Mouse (Mus musculus) heart, postnatal 14 days (tissue): ENCODE results near the gene Ei24. TPM values are rescaled to one million over a fixed set of nuclear protein-coding genes. Genes with fewer than 3 reads are reported as not detected.

Experiments
- DNase-seq, 2 experiments: peaks; one replicate each; pipeline ENCODE4 v3.0.0; 2021 to 2022
- intact Hi-C: fragments of 180-260 bp; cut with DNase I; formaldehyde crosslinking; loops from one replicate; pipeline ENCODE4 v1.15.1; 2025
- total RNA-seq, 2 experiments: library from RNA; stranded (reverse); gene quantifications; 2 replicates each; pipeline ENCODE4 v1.2.3; 2021

The Ei24 gene
- total RNA-seq, 2 experiments from 2014 or later = 96.3 to 96.4 TPM

DNA sequence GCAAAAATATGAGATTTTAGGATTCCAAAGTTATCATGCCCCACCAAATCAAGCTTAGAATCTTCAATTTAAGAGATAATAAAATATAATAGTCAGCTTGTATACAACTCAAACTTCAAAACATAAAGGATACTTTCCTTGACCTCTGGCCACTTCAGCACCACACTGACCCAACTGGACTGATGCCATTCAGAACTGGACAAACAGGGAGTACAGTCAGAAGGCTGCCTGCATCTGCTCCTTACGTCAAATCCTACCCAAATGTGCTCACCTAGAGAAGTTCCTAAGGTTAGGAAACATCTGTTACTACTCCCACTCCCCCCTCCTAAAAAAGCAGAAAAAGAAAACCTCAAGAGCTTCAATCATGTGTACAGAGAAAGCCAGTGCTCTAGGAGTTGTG is 1.6 kb downstream of the Ei24 start:
- intact Hi-C loops = loop anchor here (5.0 kb wide), 1 partner anchor 82 kb away; no protein-coding TSS in a partner anchor
- peak in 1 of 2 experiments; percentile 2 for DNase-seq

DNA sequence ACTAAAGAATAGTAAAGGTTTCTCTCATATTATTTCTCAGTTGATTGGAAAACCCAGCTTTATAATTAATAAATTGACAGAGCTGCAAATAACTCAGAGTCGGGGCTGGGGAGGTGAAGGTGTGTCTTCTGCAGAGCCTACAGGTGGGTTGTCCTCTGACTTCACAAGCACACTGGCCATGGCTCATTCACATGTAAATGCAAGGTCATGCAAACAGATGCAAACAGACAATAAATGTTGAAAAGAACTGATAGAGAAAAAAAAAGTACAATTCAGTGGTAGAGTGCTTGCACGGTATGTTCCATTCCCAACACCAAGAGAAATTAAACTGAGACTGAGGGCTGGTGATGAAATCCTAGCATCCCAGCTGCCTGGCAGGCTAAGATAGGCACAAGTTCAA is 2.7 kb downstream of the Ei24 start:
- DNase-seq = no peak
- intact Hi-C loops = no loop called here

DNA sequence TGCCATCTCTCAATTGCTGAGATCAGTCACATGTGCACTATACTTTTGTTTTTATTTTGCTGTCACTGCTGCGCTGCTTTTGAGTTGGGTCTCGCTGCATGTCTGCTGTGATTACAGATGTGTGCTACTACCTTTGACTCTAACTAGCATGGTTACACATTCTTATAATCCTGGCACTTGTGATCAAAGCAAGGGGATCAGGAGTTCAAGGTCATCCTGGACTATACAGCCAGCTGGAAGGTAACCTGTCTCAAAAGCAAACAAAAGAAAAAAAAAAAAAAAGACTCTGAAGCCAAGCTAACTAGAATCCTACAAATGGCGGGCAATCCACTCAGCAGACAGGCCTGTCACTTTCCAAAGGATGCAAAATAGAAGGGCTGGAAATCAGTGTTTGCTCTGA is 5.0 kb downstream of the Ei24 start:
- no peak for DNase-seq
- intact Hi-C loops = no loop called here

DNA sequence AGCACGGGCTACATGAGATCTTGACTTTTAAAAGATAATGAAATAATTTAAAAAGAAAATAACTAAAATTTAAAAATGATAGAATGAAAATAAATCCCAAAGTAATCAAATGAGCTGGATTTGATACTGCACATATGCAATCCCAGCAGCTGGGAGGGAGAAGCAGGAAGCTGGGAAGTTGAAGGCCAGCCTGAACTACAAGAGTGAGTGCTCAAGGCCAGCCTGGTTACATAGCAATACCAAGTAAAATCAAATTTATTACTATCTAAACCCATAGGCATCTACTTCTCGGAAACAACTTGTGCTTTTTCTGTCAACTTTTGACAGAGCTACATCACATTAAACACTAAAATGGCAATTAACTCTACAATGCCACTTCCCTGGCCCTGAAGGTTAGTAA is 13.3 kb downstream of the Ei24 start:
- intact Hi-C loops = no loop called here
- no peak for DNase-seq

DNA sequence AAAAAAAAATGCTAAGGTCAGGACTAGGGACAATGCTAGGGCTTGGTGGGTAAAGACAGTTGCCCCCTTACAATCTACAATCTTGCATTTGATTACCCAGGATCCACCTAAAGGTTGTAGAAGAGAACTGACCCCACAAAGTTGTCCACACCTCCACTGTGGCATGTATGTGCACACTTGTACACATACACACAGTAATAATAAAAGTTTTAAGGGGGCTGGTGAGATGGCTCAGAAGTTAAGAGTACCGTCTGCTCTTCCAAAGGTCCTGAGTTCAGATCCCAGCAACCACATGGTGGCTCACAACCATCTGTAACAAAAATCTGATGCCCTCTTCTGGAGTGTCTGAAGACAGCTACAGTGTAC is 28.2 kb downstream of the Ei24 start:
- DNase-seq = no peak
- intact Hi-C loops = loop anchor here (5.0 kb wide), 1 partner anchor 42 kb away; the partner anchor contains the start of gene Chek1

DNA sequence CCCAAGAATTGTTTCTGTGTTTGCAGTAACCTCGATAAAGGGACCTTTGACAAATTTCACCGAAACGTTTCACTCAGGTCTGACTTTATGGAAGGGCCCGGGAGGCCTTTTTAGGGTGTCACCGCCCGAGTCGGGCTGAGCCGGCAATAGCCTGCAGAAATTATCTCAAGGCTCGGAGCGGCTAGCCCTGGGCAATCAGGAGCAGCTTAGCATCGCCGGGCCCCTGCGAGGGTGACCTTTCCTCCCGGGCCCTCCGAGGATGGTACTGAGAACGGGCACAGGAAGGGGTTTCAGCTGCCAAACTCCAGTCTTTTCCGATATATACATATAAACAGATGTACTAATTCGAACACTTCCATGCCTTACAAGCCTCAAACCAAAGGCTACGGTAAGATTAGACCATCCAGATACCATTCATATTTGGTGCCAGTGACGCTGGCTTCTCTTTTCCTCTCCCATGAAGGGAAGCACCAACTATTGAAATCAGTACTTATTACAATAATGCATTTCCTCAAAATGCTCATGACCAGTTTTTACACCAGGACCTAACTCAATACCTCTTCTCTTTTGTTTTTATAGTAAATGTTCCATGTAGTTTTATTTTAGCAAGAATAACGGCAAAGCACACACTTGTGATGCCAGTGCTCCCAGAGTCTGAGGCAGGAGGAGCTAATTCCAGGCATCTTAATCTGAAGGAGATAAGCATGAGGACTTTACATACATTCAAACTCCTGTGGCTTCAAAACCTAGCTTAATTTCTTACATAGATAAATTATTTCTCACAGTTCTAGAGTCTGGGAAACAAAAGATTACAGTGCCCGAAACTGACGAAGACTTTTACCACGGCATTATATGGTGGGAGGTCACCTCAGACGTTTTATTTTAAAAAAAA is 28.8 kb downstream of the Ei24 start:
- peak; percentile 55 to 57 for DNase-seq

DNA sequence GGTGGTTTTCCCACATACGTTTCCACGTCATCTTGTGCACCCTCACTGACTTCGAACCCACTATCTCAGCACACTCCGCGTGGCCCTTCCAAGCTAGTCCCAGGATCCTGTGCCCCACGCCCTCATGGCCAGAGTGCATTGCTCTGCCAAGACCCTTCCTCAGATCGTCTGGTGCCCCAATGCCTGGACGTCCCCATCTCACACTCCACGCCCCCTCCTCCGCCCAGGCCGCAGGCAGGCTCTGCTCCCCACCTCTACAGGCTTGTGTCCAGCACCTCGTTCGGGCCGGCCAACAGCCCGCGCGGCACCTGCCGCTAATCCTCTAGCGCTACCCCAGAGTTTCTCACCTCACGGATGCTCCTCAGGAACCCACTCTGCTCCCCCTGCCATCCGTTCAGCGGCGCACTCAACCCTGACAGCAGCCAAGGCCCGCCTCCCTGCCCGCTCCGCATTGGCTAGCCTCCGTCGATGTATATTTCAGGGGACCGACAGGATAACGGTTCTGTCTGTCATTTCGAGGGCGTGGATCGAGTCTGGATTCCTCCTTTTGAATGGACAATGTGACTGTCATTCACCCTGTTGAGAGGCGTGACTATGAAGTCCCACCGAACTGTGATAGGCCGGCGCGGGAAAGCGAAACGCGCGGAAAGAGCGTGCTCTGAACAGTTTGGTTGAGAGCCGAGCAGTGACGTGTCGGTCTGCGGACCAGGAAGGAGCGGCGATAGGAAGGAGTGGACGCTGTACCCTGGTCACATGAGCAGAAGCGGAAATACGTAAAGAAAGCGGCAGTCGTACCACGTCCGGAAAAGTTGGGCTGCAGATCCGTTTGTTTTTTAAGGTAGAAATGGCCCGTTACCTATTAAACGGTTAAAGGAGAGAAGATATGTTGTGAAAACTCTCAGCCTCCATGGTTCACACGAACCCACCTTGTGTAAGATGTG is 29.7 kb downstream of the Ei24 start, which contains the start of gene Stt3a:
Stt3a (minus strand) TSS at position 477 of the 941 bp plus-strand sequence.
- intact Hi-C loops = loop anchor here (5.0 kb wide), 1 partner anchor 40 kb away; the partner anchor contains the start of gene Chek1
- DNase-seq = peak; percentile 99 to 100

More for the DNA sequence above, 28.8 kb downstream of the Ei24 start:
- intact Hi-C loops = loop anchor here (5.0 kb wide), 1 partner anchor 41 kb away; the partner anchor contains the start of gene Chek1

DNA sequence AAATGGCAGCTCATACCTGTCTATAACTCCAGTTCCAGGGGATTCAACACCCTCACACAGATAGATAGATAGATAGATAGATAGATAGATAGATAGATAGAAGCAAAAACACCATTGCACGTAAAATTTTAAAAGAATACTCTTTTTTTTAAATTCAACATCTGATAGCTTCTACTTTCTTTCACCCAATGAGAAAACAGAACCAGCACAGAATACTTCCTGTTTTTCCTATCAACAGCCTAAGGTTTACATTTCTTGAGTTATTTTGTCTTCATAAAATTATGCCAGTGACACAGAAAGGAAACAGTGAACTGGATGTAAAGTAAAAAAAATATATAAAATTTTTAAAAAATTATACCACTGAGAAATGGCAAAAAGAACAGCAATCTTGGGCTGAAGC is 32.8 kb downstream of the Ei24 start:
- intact Hi-C loops = no loop called here
- DNase-seq = no peak

Other genes with a start within 250 kb of the Ei24 start
- gene Gm17689, start 214.8 kb downstream of the Ei24 start, total RNA-seq = not detected
- gene A630095E13Rik, start 154.0 kb downstream of the Ei24 start, total RNA-seq = not detected
- gene Acrv1, start 104.2 kb downstream of the Ei24 start, total RNA-seq = not detected
- 1 to 10 TPM; 1.3 to 3.6 TPM for gene Chek1, start 70.3 kb downstream of the Ei24 start, total RNA-seq
- 10 to 100 TPM; 69.0 to 76.8 TPM for gene Stt3a, start 29.7 kb downstream of the Ei24 start, total RNA-seq
- gene Fez1, start 24.5 kb upstream of the Ei24 start, total RNA-seq = 1 to 10 TPM; 1.2 to 1.9 TPM